Mouse (Mus musculus) layer of hippocampus, postnatal 36 days (tissue): Measurements from ENCODE around the gene Shank1. TPM values are rescaled to one million over a fixed set of nuclear protein-coding genes. Genes with fewer than 3 reads are reported as not detected.

Experiments used
- DNase-seq, 2 experiments: peaks; one replicate each; pipeline ENCODE4 v3.0.0; 2022
- total RNA-seq, 2 experiments: library from RNA; stranded (reverse); gene quantifications; 2 replicates each; pipeline ENCODE4 v1.2.3; 2021

The Shank1 gene
- total RNA-seq, 2 experiments from 2014 or later = 588 to 654 TPM

DNA sequence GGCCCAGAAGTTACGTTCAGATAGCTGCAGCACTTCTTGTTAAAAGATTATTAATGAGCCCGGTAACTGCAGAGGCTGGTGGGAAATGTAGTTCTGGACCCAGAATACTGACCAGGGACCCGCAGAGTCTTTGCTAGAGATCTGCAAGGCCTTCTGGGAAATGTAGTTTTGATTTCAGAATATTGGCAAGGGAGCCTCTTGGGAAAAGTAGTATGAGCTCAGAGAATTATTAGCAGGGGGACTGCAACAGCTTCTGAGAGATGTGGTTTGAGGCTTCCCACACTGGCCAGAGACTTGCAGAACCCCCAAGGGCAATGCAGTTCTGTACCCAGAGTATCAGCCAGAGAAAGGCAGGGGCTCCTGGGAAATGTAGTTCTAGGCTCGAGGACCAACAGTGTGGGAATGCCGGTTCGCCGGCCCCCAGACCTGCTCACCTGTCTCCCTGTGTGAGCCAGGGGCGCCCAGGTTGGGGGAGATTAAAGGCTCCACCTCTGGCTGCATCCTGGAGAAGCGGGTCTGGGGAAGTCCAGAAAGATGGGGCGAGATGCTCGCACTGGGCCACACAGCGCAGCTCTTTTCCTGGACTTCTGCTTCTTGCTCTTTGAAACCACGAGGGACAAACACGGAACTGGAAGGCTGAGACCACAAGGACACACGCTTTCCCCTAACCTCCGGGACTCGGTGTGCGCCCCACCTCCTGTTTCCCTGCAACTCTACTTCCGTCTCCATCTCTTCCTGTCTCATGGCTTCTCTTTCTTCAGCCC, 64.0 kb downstream of the Shank1 start:
- DNase-seq = peak; percentile 85 to 86

GRCm38 (mm10) chr7:44374756-44375155, 64.7 kb downstream of the Shank1 start:
- no peak for DNase-seq

- no peak for DNase-seq
Measured at GRCm38 (mm10) chr7:44375207-44375606, 65.2 kb downstream of the Shank1 start.

- no peak for DNase-seq
Measured at GRCm38 (mm10) chr7:44375793-44376192, 65.7 kb downstream of the Shank1 start.

DNA sequence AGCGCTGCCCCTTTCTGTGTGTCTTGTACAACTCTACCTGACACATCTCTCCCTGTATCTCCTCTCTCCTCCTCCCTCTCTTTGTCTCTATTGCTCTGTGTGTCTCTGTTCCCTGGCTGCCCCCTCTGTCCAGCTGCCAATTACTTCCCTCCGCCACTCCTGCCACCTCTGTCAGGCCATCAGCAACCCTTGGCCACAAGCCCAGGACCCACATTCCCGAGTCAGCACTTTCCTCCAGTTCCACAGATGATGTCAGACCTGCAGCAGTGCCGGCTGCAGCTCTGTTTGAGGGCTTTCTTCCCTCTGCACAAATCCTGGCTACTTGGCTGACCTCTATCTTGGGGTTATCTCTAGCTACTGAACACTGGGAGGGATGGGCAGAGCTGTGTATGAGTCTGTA, 68.2 kb downstream of the Shank1 start:
- DNase-seq = no peak

DNA sequence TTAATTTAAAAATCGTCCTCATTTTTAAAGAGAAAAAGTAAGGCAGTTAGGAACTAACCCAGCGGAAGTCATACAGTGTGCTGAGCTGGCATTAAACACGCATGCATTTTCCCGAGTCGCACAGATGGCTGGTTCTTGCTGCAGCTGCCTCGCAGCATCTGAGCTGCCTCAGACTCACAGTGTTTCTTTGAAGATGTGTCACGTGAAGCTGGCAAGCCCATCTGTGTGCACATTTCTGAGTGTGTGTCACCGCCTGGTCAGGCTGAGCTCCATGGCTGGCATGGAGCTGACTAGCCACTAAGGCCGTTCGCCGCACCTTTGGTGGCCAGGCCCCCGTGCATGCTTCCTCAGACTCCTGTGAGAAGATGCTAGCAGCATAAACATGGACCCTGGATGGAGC, 72.5 kb downstream of the Shank1 start:
- DNase-seq = peak; percentile 83 to 86

DNA sequence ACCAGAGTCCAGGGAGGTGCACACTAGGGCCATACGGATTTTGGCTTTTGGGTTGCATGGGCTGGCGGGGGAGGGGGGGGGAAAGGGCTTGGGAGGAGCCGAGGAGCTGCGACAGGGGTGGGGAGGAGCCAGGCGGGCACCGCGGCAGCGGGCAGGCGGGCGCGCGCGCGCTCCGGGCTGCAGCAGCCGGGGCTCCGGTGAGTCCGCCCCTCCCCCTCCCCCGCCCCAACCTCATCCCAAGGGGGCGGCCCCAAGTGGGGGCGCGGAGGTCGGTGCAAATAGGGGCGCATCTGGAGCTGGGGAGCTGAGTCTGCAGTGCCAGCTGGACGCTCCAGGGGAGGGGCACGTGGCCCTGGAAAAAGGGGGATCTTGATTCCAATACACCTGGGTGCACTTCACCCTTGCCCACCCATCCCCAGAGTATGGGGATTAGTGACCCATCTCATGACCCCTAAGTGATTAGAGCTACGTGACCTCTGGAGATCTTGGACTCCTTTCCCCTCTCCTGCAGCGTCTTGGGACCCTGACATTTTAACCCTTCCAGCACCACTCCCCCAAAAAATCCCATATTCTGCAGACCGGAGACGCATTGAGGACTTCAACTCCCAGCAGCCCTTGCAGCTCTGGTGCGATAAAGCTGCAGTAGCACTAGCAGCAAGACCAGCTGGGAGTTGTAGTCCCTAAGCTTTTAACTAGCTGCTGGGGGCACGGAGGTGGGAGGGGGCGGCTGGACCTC, 74.1 kb downstream of the Shank1 start, which contains the start of gene Syt3:
Syt3 (plus strand) TSS at position 123 of the 736 bp plus-strand sequence.
- peak; percentile 78 for DNase-seq

GRCm38 (mm10) chr7:44384716-44385059, 74.6 kb downstream of the Shank1 start:
- no peak for DNase-seq

DNA sequence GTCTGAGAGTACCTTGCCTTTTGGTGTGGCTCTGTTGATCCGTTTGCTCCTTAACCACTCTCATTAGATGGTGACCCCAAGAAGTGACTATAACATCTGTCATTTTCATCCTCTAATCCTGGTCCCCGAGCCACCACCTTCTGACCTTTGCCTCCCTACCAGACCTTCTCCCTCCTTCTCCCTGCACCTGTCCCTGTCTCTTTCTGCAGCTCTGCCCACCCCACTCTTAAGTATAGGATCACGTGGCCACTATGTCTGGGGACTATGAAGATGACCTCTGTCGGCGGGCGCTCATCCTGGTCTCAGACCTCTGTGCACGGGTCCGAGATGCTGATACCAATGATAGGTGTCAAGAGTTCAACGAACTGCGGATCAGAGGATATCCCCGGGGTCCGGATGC, 75.7 kb downstream of the Shank1 start, which contains the start of gene 1700008O03Rik:
1700008O03Rik (minus strand) TSS at position 101 of the 400 bp plus-strand sequence.
- no peak for DNase-seq

GRCm38 (mm10) chr7:44391831-44392230, 81.8 kb downstream of the Shank1 start:
- DNase-seq = no peak

- no peak for DNase-seq
Measured at GRCm38 (mm10) chr7:44392341-44392740, 82.3 kb downstream of the Shank1 start.

GRCm38 (mm10) chr7:44393284-44393683, 83.2 kb downstream of the Shank1 start:
- no peak for DNase-seq

- DNase-seq = peak in 1 of 2 experiments; percentile 47
Measured at GRCm38 (mm10) chr7:44398570-44398969, 88.5 kb downstream of the Shank1 start.

- no peak for DNase-seq
Measured at GRCm38 (mm10) chr7:44401673-44402072, 91.6 kb downstream of the Shank1 start.

GRCm38 (mm10) chr7:44405346-44406014, 95.4 kb downstream of the Shank1 start:
- peak; percentile 90 to 92 for DNase-seq

- DNase-seq = no peak
Measured at GRCm38 (mm10) chr7:44406015-44406355, 95.9 kb downstream of the Shank1 start.

Other genes starting within 250 kb of the Shank1 start
- not detected for gene Klk1b21, start 207.9 kb upstream of the Shank1 start, total RNA-seq
- gene Klk1b22, start 197.6 kb upstream of the Shank1 start, total RNA-seq = not detected
- gene Klk1b16, start 173.5 kb upstream of the Shank1 start, total RNA-seq = not detected
- not detected for gene Klk1b24, start 122.0 kb upstream of the Shank1 start, total RNA-seq
- not detected for gene Klk1b3, start 112.1 kb upstream of the Shank1 start, total RNA-seq
- not detected for gene Klk1b4, start 102.8 kb upstream of the Shank1 start, total RNA-seq
- gene Klk1b5, start 94.3 kb upstream of the Shank1 start, total RNA-seq = not detected
- gene Klk1, start 84.9 kb upstream of the Shank1 start, total RNA-seq = not detected
- not detected for gene Gm36864, start 74.1 kb upstream of the Shank1 start, total RNA-seq
- gene 1700028J19Rik, start 63.6 kb upstream of the Shank1 start, total RNA-seq = 1 to 10 TPM in 1 of 2 experiments, under 1 TPM in 1; 0.99 to 1.2 TPM
- 10 to 100 TPM; 82.0 to 92.1 TPM for gene 2410002F23Rik, start 63.5 kb upstream of the Shank1 start, total RNA-seq
- gene Acp4, start 52.9 kb upstream of the Shank1 start, total RNA-seq = not detected
- not detected for gene Gm15517, start 48.8 kb upstream of the Shank1 start, total RNA-seq
- 1 to 10 TPM; 2.9 to 3.8 TPM for gene Clec11a, start 3.4 kb upstream of the Shank1 start, total RNA-seq
- gene Syt3, start 73.8 kb downstream of the Shank1 start, total RNA-seq = 10 to 100 TPM; 84.8 to 92.0 TPM
- gene 1700008O03Rik, start 75.6 kb downstream of the Shank1 start, total RNA-seq = 1 to 10 TPM; 3.1 to 3.4 TPM
- gene Lrrc4b, start 118.8 kb downstream of the Shank1 start, total RNA-seq = 100 to 1,000 TPM; 311 to 332 TPM
- gene Aspdh, start 155.1 kb downstream of the Shank1 start, total RNA-seq = 10 to 100 TPM; 13.3 to 21.6 TPM
- 100 to 1,000 TPM in 1 of 2 experiments, 10 to 100 TPM in 1; 94.5 to 102 TPM for gene Josd2, start 157.7 kb downstream of the Shank1 start, total RNA-seq
- gene Emc10, start 186.3 kb downstream of the Shank1 start, total RNA-seq = 100 to 1,000 TPM; 205 to 215 TPM
- 10 to 100 TPM; 14.3 to 15.7 TPM for gene Fam71e1, start 186.3 kb downstream of the Shank1 start, total RNA-seq
- gene Mybpc2, start 214.4 kb downstream of the Shank1 start, total RNA-seq = under 1 TPM in 1 of 2 experiments, not detected in 1; 0.12 TPM
- under 1 TPM in 1 of 2 experiments, not detected in 1; 0.13 TPM for gene Spib, start 221.8 kb downstream of the Shank1 start, total RNA-seq
- 1 to 10 TPM; 6.2 to 8.7 TPM for gene Pold1, start 238.6 kb downstream of the Shank1 start, total RNA-seq
- 10 to 100 TPM; 58.7 to 62.1 TPM for gene Nr1h2, start 243.7 kb downstream of the Shank1 start, total RNA-seq